Mouse (Mus musculus): ENCODE measurements around the gene Nhs. TPM values are rescaled to one million over a fixed set of nuclear protein-coding genes. Genes with fewer than 3 reads are reported as not detected.

Nhs gene
- total and polyA plus RNA-seq, 3 experiments: 0.04 TPM; not detected in 2

DNA sequence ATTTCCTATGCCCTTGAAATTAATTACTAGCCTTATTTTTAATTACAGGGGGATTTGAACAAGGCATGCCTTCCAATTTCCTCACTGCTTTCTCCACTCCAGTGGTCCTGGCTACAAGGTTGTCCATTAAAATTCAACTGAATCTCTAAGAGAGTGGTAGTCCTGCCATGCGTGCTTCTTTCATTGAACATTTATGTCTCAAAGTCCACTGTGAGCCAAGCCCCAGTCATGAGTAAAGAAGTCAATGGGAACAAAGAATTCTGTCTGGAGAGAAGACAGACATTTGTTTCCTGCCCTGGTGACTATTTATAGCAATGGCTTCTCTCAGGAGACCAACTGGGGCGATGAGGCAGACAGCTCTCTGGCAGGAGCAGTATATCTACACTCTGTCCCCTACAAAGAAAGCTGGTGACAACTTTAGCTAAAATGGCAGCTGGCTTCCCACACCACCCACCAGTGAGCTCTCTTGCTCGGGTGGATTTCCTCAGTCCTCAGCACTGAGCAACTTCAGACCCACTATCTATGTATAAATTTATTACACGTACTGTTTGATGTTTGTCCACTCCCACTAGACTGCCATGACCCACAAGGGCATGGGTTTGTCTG lies 182.2 kb downstream of the Nhs start:
- Histone ChIP-seq H3K79me2 (ENCODE audit: control insufficient read depth, insufficient read depth, low read length, poor library complexity) (no peaks in the 10 kb centered on the region), H3K27me3 (ENCODE audit: control insufficient read depth in 1 of 2, insufficient read depth in 2 of 2, low read length in 2 of 2) (no peaks in the 10 kb centered on the region), H3K36me3 (ENCODE audit: control insufficient read depth in 1 of 2, insufficient read depth in 2 of 2, low read length in 2 of 2) (peaks cover 0 to 23% of the 10 kb centered on the region in 2 experiments; a peak in 2 of 4 replicates), H3K4me1 (ENCODE audit: control insufficient read depth in 1 of 2, insufficient read depth in 2 of 2, low read length in 2 of 2) (peaks cover 7 to 18% of the 10 kb centered on the region in 2 experiments), H3K27ac (ENCODE audit: control insufficient read depth, low read depth, low read length) (no peak overlapping the region), H3K9ac (ENCODE audit: control insufficient read depth, low read depth, low read length, poor library complexity, severe bottlenecking) (no peak overlapping the region), H3K4me3 (ENCODE audit: control insufficient read depth in 1 of 2, insufficient read depth in 1 of 2, low read depth in 2 of 2, low read length in 2 of 2) (no peak overlapping the region), H3K9me3 (replicated peaks; ENCODE audit: insufficient read depth, low read length) (no peaks in the 10 kb centered on the region)
- TF ChIP-seq JUND (IDR thresholded peaks at IDR 0.05; ENCODE audit: low read depth, low read length): no peak
- TF ChIP-seq TCF12 (IDR thresholded peaks at IDR 0.05; ENCODE audit: low read depth, low read length): no peak
- TF ChIP-seq GATA1 (IDR thresholded peaks at IDR 0.05; ENCODE audit: low read depth, low read length): no peak
- no peak for TF ChIP-seq NRF1 (IDR thresholded peaks at IDR 0.05; ENCODE audit: insufficient read depth, low read depth, low read length, poor library complexity, severe bottlenecking)
- no peak for TF ChIP-seq KAT2A (conservative IDR thresholded peaks at IDR 0.05; ENCODE audit: low read depth, low read length)
- TF ChIP-seq MAFK (IDR thresholded peaks at IDR 0.05; ENCODE audit: borderline replicate concordance, low read depth, low read length): no peak
- TF ChIP-seq MAX (IDR thresholded peaks at IDR 0.05; ENCODE audit: low read length): no peak
- no peak for TF ChIP-seq MYC (IDR thresholded peaks at IDR 0.05; ENCODE audit: low read depth, low read length)
- no peak for TF ChIP-seq SMC3 (IDR thresholded peaks at IDR 0.05; ENCODE audit: low read depth, low read length)
- no peak for TF ChIP-seq TAL1 (IDR thresholded peaks at IDR 0.05; ENCODE audit: low read length)
- no peak for DNase-seq (ENCODE audit: low read depth, low spot score)

- Histone ChIP-seq H3K4me1 (ENCODE audit: control insufficient read depth in 1 of 2, insufficient read depth in 2 of 2, low read length in 2 of 2) (peaks cover 7 to 21% of the 10 kb centered on the region in 2 experiments), H3K36me3 (ENCODE audit: control insufficient read depth in 1 of 2, insufficient read depth in 2 of 2, low read length in 2 of 2) (peaks cover 0 to 28% of the 10 kb centered on the region in 2 experiments; a peak in 2 of 4 replicates), H3K79me2 (ENCODE audit: control insufficient read depth, insufficient read depth, low read length, poor library complexity) (no peaks in the 10 kb centered on the region), H3K9ac (ENCODE audit: control insufficient read depth, low read depth, low read length, poor library complexity, severe bottlenecking) (no peak overlapping the region), H3K4me3 (ENCODE audit: control insufficient read depth in 1 of 2, insufficient read depth in 1 of 2, low read depth in 2 of 2, low read length in 2 of 2) (no peak overlapping the region), H3K27me3 (ENCODE audit: control insufficient read depth in 1 of 2, insufficient read depth in 2 of 2, low read length in 2 of 2) (no peaks in the 10 kb centered on the region), H3K27ac (ENCODE audit: control insufficient read depth, low read depth, low read length) (no peak overlapping the region), H3K9me3 (replicated peaks; ENCODE audit: insufficient read depth, low read length) (no peaks in the 10 kb centered on the region)
- no peak for TF ChIP-seq RAD21 (IDR thresholded peaks at IDR 0.05; ENCODE audit: low read depth, low read length)
- TF ChIP-seq CHD2 (IDR thresholded peaks at IDR 0.05; ENCODE audit: low read length): no peak
- TF ChIP-seq ELF1 (IDR thresholded peaks at IDR 0.05; ENCODE audit: low read depth, low read length): no peak
- TF ChIP-seq RCOR1 (IDR thresholded peaks at IDR 0.05; ENCODE audit: low read depth, low read length): no peak
- TF ChIP-seq GATA1 (IDR thresholded peaks at IDR 0.05; ENCODE audit: low read depth, low read length): no peak
- TF ChIP-seq ZMIZ1 (IDR thresholded peaks at IDR 0.05; ENCODE audit: low read depth, low read length): no peak
- no peak for TF ChIP-seq TAL1 (IDR thresholded peaks at IDR 0.05; ENCODE audit: low read length)
- no peak for TF ChIP-seq CTCF (IDR thresholded peaks at IDR 0.05 in 2 of 3, conservative IDR thresholded peaks at IDR 0.05 in 1 of 3; ENCODE audit: control insufficient read depth in 1 of 3, insufficient read depth in 1 of 3, low read depth in 2 of 3, low read length in 3 of 3, poor library complexity in 1 of 3, severe bottlenecking in 1 of 3)
- no peak for TF ChIP-seq MAZ (IDR thresholded peaks at IDR 0.05; ENCODE audit: low read depth, low read length)
- TF ChIP-seq MYB (IDR thresholded peaks at IDR 0.05; ENCODE audit: low read depth, low read length): no peak
- no peak for TF ChIP-seq NRF1 (IDR thresholded peaks at IDR 0.05; ENCODE audit: insufficient read depth, low read depth, low read length, poor library complexity, severe bottlenecking)
- TF ChIP-seq POLR2A (IDR thresholded peaks at IDR 0.05; ENCODE audit: control insufficient read depth in 1 of 2, insufficient read depth in 1 of 2, low read depth in 1 of 2, low read length in 2 of 2, poor library complexity in 1 of 2): no peak
- TF ChIP-seq USF2 (IDR thresholded peaks at IDR 0.05; ENCODE audit: borderline replicate concordance in 1 of 2, insufficient read depth in 1 of 2, low read depth in 1 of 2, low read length in 2 of 2): no peak
- no peak for TF ChIP-seq POLR2AphosphoS5 (IDR thresholded peaks at IDR 0.05; ENCODE audit: borderline replicate concordance, low read depth, low read length)
- TF ChIP-seq EP300 (IDR thresholded peaks at IDR 0.05; ENCODE audit: low read depth in 1 of 2, low read length in 2 of 2): no peak
- no peak for TF ChIP-seq KAT2A (conservative IDR thresholded peaks at IDR 0.05; ENCODE audit: low read depth, low read length)
- no peak for TF ChIP-seq MEF2A (IDR thresholded peaks at IDR 0.05; ENCODE audit: extremely low read depth, insufficient replicate concordance, low read depth, low read length, poor library complexity, severe bottlenecking)
- no peak for DNase-seq (ENCODE audit: low read depth, low spot score)
Measured at GRCm38 (mm10) chrX:161976376-161976775, 183.2 kb downstream of the Nhs start.

Data from MEL (cell line).